Mouse (Mus musculus): ENCODE measurements around the gene Dync1li1.
A peak's percentile ranks its signal among the peaks of the same experiment; 100 is the strongest.

Dync1li1 gene

GRCm38 (mm10) chr9:114729911-114730805, 41.6 kb downstream of the Dync1li1 start:
- peak; percentile 13 for DNase-seq (ENCODE audit: low spot score)

GRCm38 (mm10) chr9:114731011-114731755, 42.6 kb downstream of the Dync1li1 start, which contains the start of gene Cmtm6:
Gene Cmtm6, plus strand, starts transcription at chr9:114731116.
- peak; percentile 98 for DNase-seq (ENCODE audit: low spot score)

- DNase-seq (ENCODE audit: low spot score): no peak
Observed at GRCm38 (mm10) chr9:114731871-114732682, 43.5 kb downstream of the Dync1li1 start.

GRCm38 (mm10) chr9:114733238-114733637, 44.6 kb downstream of the Dync1li1 start:
- no peak for DNase-seq (ENCODE audit: low spot score)

- DNase-seq (ENCODE audit: low spot score): peak; percentile 45
Observed at GRCm38 (mm10) chr9:114736442-114736841, 47.9 kb downstream of the Dync1li1 start.

- DNase-seq (ENCODE audit: low spot score): no peak
Observed at GRCm38 (mm10) chr9:114740336-114740735, 51.7 kb downstream of the Dync1li1 start.

- peak; percentile 70 for DNase-seq (ENCODE audit: low spot score)
Observed at GRCm38 (mm10) chr9:114742731-114743130, 54.1 kb downstream of the Dync1li1 start.

GRCm38 (mm10) chr9:114745163-114745562, 56.6 kb downstream of the Dync1li1 start:
- DNase-seq (ENCODE audit: low spot score): no peak

- no peak for DNase-seq (ENCODE audit: low spot score)
Observed at GRCm38 (mm10) chr9:114745654-114746053, 57.1 kb downstream of the Dync1li1 start.

GRCm38 (mm10) chr9:114747012-114747411, 58.4 kb downstream of the Dync1li1 start:
- no peak for DNase-seq (ENCODE audit: low spot score)

GRCm38 (mm10) chr9:114747466-114747865, 58.9 kb downstream of the Dync1li1 start:
- no peak for DNase-seq (ENCODE audit: low spot score)

- no peak for DNase-seq (ENCODE audit: low spot score)
Observed at GRCm38 (mm10) chr9:114751582-114751981, 63.0 kb downstream of the Dync1li1 start.

GRCm38 (mm10) chr9:114752311-114752710, 63.7 kb downstream of the Dync1li1 start:
- no peak for DNase-seq (ENCODE audit: low spot score)

- DNase-seq (ENCODE audit: low spot score): peak; percentile 95
Observed at GRCm38 (mm10) chr9:114752863-114753484, 64.4 kb downstream of the Dync1li1 start.

- DNase-seq (ENCODE audit: low spot score): no peak
Observed at GRCm38 (mm10) chr9:114758272-114758671, 69.7 kb downstream of the Dync1li1 start.

GRCm38 (mm10) chr9:114758801-114759200, 70.2 kb downstream of the Dync1li1 start:
- DNase-seq (ENCODE audit: low spot score): no peak

GRCm38 (mm10) chr9:114759886-114760285, 71.3 kb downstream of the Dync1li1 start:
- no peak for DNase-seq (ENCODE audit: low spot score)

GRCm38 (mm10) chr9:114760353-114760752, 71.8 kb downstream of the Dync1li1 start:
- DNase-seq (ENCODE audit: low spot score): no peak

- no peak for DNase-seq (ENCODE audit: low spot score)
Observed at GRCm38 (mm10) chr9:114761848-114762247, 73.3 kb downstream of the Dync1li1 start.

GRCm38 (mm10) chr9:114763341-114763740, 74.8 kb downstream of the Dync1li1 start:
- no peak for DNase-seq (ENCODE audit: low spot score)

GRCm38 (mm10) chr9:114767030-114767429, 78.4 kb downstream of the Dync1li1 start:
- no peak for DNase-seq (ENCODE audit: low spot score)

- DNase-seq (ENCODE audit: low spot score): no peak
Observed at GRCm38 (mm10) chr9:114767507-114767906, 78.9 kb downstream of the Dync1li1 start.

Measured in lung, postnatal 25 days (tissue).